Mouse (Mus musculus) lung, embryonic 16.5 days (tissue): ENCODE results near the gene Rab30. TPM values are rescaled to one million over a fixed set of nuclear protein-coding genes. Genes with fewer than 3 reads are reported as not detected.

Experiments
- ATAC-seq: fragments of 200-750 bp; cut with Nextera tagmentation; 2 replicates; pipeline ENCODE4 v1.8.0; 2017; ENCODE audit warnings: low read depth, mild to moderate bottlenecking, moderate library complexity
- H3K27ac ChIP-seq: fragments of 300-500 bp; sonication (generic); 2 replicates; pipeline ENCODE4 v1.5.1; 2014; ENCODE audit warnings: mild to moderate bottlenecking, control low read depth, low read length
- H3K27me3 ChIP-seq: fragments of 300-500 bp; sonication (generic); 2 replicates; pipeline ENCODE4 v1.6.1; 2014; ENCODE audit warnings: low read depth, low read length, mixed read lengths; ENCODE audit not compliant: control insufficient read depth, insufficient read depth
- H3K36me3 ChIP-seq: fragments of 300-500 bp; sonication (generic); 2 replicates; pipeline ENCODE4 v1.6.1; 2014; ENCODE audit warnings: low read length; ENCODE audit not compliant: control insufficient read depth, insufficient read depth
- H3K4me1 ChIP-seq: fragments of 300-500 bp; sonication (generic); replicated peaks from 2 replicates; pipeline ENCODE4 v1.6.1; 2014; ENCODE audit warnings: low read length, mixed read lengths; ENCODE audit not compliant: control insufficient read depth, insufficient read depth
- H3K4me2 ChIP-seq: fragments of 300-500 bp; sonication (generic); 2 replicates; pipeline ENCODE4 v1.6.1; 2014; ENCODE audit warnings: low read depth, low read length, control low read depth
- H3K4me3 ChIP-seq: fragments of 300-500 bp; sonication (generic); 2 replicates; pipeline ENCODE4 v1.5.1; 2014; ENCODE audit warnings: mild to moderate bottlenecking, low read length, control low read depth
- H3K9ac ChIP-seq: fragments of 300-500 bp; sonication (generic); 2 replicates; pipeline ENCODE4 v1.6.1; 2014; ENCODE audit warnings: low read length, control low read depth
- H3K9me3 ChIP-seq: fragments of 300-500 bp; sonication (generic); 2 replicates; pipeline ENCODE4 v1.6.1; 2016; ENCODE audit warnings: low read length; ENCODE audit not compliant: control insufficient read depth
- WGBS: fragments of 180-500 bp; shearing (Covaris S2); extraction: QIAGEN DNeasy Blood & Tissue Kit; methylation state at CpG from one replicate; pipeline ENCODE4 v1.1.7; 2014; 5-methylcytosine and 5-hydroxymethylcytosine counted together
- polyA plus RNA-seq: library from polyadenylated mRNA; unstranded; fragments of >200 nt; fragmentation: Nextera tagmentation; extraction: Ambion mirVana; gene quantifications from 2 replicates; pipeline ENCODE4 v1.2.1, GENCODE M21; 2015

Rab30 gene
- polyA plus RNA-seq, 1 experiment from 2014 or later = 5.0 TPM

DNA sequence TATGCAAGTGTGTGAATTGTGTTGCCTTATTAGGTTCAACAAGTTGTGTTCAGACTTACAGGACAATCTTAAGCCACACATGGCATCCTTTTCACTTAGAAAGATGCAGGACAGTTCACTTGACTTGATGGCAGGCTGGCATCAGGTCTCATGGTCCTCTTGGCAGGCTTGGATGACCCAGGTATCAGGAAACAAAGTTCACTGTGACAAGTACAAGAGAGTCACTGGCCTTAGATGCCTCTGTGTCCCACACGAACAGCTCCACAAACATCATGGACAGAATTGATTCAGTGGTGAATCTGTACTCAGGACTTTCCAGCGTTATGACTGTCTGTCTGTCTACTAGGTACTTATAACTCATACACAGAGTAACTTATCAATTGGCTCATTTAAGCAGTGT is 93.0 kb downstream of the Rab30 start:
- no peaks in the 10 kb centered on the region for H3K4me1 ChIP-seq
- no peaks in the 10 kb centered on the region for H3K27me3 ChIP-seq
- H3K4me2 ChIP-seq = no peak overlapping the region
- H3K9ac ChIP-seq = no peak overlapping the region
- H3K9me3 ChIP-seq = no peaks in the 10 kb centered on the region
- no peak overlapping the region for H3K4me3 ChIP-seq
- H3K36me3 ChIP-seq = no peaks in the 10 kb centered on the region
- H3K27ac ChIP-seq = no peak overlapping the region
- no peak for ATAC-seq
- WGBS = 86% methylated on average over 2 of the region's 2 CpGs

DNA sequence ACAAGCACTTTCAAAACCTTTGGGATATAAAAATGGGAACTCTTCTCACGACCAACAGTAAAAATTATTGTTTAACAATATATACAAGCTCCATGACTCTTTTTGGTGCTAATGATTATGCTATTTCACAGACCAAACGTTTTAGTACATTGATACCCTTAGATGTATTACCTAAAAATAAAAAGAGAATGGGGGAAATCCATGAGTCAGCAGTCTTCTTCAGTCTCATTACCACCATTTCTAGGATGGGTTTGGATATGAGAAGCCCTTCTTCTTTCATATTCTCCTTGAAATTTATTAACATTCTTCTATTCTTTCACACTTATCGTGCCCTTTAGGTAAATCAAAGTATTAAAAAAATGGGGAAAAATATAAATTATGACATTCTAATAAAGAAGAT is 95.0 kb downstream of the Rab30 start:
- H3K27ac ChIP-seq = no peak overlapping the region
- H3K36me3 ChIP-seq = no peaks in the 10 kb centered on the region
- H3K27me3 ChIP-seq = no peaks in the 10 kb centered on the region
- WGBS = 73% methylated on average over 3 of the region's 3 CpGs
- H3K4me1 ChIP-seq = no peaks in the 10 kb centered on the region
- no peaks in the 10 kb centered on the region for H3K9me3 ChIP-seq
- H3K4me3 ChIP-seq = no peak overlapping the region
- H3K9ac ChIP-seq = no peak overlapping the region
- H3K4me2 ChIP-seq = no peak overlapping the region
- ATAC-seq = no peak

DNA sequence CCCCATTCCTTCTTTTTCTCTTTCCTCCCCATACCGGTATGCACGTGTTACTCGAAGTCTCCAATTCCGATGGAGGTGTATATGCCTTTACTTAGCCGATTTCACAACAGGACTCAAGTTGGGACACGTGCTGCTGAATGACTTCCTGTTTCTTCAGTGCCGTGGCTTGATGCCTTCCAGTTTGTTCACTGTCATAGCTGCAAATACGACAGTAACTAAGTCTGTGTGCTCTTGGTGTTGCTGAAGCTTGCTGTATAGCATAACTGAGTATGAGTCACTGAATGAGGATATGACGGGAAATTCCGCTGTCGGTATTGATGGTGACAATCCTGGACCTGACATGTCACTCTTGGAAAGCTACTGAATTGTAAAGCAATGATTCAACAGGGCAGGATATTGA is 95.8 kb downstream of the Rab30 start:
- no peak for ATAC-seq
- H3K4me1 ChIP-seq = no peaks in the 10 kb centered on the region
- no peak overlapping the region for H3K9ac ChIP-seq
- no peak overlapping the region for H3K4me3 ChIP-seq
- H3K36me3 ChIP-seq = no peaks in the 10 kb centered on the region
- no peak overlapping the region for H3K4me2 ChIP-seq
- no peaks in the 10 kb centered on the region for H3K27me3 ChIP-seq
- H3K27ac ChIP-seq = no peak overlapping the region
- H3K9me3 ChIP-seq = no peaks in the 10 kb centered on the region
- WGBS = 75% methylated on average over 11 of the region's 11 CpGs

DNA sequence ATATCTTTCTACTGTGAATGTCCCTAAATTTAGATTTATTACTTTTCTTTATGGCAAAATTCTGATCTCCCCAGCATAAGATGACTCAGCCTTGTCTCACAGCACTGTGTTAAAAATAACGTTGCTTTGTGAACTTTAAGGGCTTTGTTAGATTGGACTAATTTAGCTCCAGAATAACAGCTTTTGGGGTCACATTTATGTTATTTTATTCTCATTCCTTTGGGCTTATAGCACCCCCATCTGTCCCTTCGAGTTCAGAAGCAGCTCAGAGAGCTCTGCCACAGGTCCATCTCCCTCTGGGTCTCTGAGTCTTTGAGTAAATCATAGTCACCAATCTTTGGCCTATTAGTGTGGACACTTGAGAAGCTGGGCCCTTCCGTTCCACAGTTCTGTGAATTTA is 96.5 kb downstream of the Rab30 start:
- H3K9ac ChIP-seq = no peak overlapping the region
- H3K27me3 ChIP-seq = no peaks in the 10 kb centered on the region
- H3K36me3 ChIP-seq = no peaks in the 10 kb centered on the region
- no peaks in the 10 kb centered on the region for H3K9me3 ChIP-seq
- no peak for ATAC-seq
- WGBS = 45% methylated on average over 3 of the region's 3 CpGs
- H3K27ac ChIP-seq = no peak overlapping the region
- no peak overlapping the region for H3K4me3 ChIP-seq
- H3K4me1 ChIP-seq = no peaks in the 10 kb centered on the region
- H3K4me2 ChIP-seq = no peak overlapping the region

DNA sequence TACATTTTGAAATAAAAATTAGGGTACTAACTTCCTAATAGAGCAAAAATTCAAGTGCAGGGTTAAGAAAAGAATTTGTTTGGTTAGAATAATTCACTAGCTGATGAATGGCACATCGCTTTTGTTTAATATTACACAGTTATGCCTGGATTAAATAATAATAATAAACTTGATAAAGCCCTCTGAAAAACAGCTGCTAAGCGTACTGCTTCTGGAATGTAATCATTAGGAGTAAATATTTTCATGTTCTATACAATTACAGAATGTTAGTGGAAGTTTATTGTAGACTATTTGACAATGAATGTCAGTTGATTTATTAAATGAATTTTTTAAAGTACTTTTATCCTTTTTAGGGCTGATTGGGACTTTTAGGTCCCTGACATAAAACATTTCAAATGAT is 100.9 kb downstream of the Rab30 start:
- WGBS = 59% methylated on average over 2 of the region's 2 CpGs
- no peaks in the 10 kb centered on the region for H3K4me1 ChIP-seq
- no peak overlapping the region for H3K9ac ChIP-seq
- H3K4me2 ChIP-seq = no peak overlapping the region
- no peaks in the 10 kb centered on the region for H3K36me3 ChIP-seq
- ATAC-seq = no peak
- no peaks in the 10 kb centered on the region for H3K9me3 ChIP-seq
- no peak overlapping the region for H3K27ac ChIP-seq
- no peak overlapping the region for H3K4me3 ChIP-seq
- no peaks in the 10 kb centered on the region for H3K27me3 ChIP-seq

DNA sequence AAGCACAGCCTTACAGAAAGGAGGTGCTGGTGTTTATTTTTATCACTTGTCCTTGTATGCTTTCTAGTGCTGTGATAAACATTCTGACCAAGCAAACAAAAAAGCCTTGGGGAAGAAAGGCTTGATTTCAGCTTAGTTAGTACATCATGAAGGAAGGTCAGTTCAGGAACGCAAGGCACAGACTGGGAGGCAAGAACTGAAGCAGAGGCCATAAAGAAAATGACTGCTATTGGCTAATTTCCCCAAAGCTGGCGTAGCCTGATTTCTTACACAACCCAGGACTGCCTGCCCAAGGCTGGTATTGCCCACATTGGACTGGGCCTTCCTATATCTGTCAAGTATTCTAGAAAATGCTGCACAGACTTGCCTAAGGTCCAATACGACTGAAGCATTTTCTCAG is 106.8 kb downstream of the Rab30 start:
- H3K4me2 ChIP-seq = no peak overlapping the region
- no peaks in the 10 kb centered on the region for H3K36me3 ChIP-seq
- no peak overlapping the region for H3K27ac ChIP-seq
- no peak for ATAC-seq
- no peaks in the 10 kb centered on the region for H3K9me3 ChIP-seq
- H3K27me3 ChIP-seq = no peaks in the 10 kb centered on the region
- no peak overlapping the region for H3K9ac ChIP-seq
- H3K4me1 ChIP-seq = no peaks in the 10 kb centered on the region
- 87% methylated on average over 3 of the region's 3 CpGs for WGBS
- no peak overlapping the region for H3K4me3 ChIP-seq

DNA sequence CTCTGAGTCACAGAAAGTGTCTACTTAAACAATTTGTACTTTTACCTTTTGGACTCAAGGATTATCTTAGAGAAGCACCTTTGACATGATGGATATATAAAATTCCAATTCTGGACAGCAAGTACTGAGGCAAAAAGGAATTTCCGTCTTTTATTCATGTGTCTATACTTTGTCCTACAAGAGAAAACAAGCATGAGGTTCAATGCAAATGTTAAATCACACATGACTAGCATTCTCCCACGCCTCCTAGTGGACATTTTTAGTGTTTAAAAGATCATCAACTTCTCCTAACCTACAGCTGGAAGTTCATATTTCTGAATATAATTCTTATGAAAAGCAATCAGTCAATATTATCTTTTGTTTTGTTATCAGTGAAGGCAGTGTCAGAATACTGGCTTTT is 125.1 kb downstream of the Rab30 start:
- no peak overlapping the region for H3K27ac ChIP-seq
- H3K4me3 ChIP-seq = no peak overlapping the region
- ATAC-seq = no peak
- H3K4me1 ChIP-seq = no peaks in the 10 kb centered on the region
- H3K4me2 ChIP-seq = no peak overlapping the region
- 25% methylated on average over 2 of the region's 2 CpGs for WGBS
- H3K27me3 ChIP-seq = no peaks in the 10 kb centered on the region
- H3K9me3 ChIP-seq = no peaks in the 10 kb centered on the region
- no peak overlapping the region for H3K9ac ChIP-seq
- peaks cover 3% of the 10 kb centered on the region for H3K36me3 ChIP-seq

DNA sequence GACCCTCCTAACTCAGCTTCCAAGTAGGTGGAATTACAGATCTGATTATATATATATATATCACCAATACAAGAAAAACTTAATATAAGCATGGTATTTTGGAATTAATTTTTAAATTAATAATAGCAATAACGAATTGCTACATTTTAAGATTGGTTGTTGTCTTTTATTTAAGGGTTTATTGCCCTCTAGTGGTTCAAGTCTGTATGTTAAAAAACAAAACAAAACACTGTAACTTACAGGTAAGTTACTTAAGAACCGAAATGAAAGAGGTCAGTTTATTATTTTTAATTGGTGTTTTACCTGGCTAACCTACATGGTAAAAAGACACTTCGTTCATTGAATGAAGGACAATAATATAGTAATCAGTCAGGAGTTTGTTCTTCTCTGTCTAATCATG is 128.8 kb downstream of the Rab30 start:
- 69% methylated on average over 3 of the region's 3 CpGs for WGBS

DNA sequence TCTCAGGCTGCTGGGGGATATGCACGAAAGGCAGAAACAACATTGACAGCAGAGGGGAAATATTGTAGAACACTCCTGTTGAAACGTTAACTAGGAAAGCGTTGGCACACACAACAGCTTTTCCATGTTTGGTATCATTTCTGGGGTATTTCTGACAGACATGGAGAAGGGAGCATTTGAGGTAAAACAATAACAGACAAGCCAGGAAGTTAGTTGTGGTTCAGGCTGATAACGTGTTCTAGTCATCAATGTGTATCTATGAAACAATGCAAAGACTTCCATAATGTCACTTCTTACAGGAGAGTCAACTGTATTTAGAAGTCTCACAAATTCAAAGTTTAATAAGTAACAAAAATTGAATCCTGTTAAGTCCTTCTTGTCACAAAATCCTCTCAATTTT is 130.2 kb downstream of the Rab30 start:
- H3K4me1 ChIP-seq = peaks cover 14% of the 10 kb centered on the region
- no peak overlapping the region for H3K9ac ChIP-seq
- H3K27ac ChIP-seq = no peak overlapping the region
- no peak overlapping the region for H3K4me3 ChIP-seq
- H3K4me2 ChIP-seq = no peak overlapping the region
- H3K36me3 ChIP-seq = no peaks in the 10 kb centered on the region
- H3K9me3 ChIP-seq = no peaks in the 10 kb centered on the region
- ATAC-seq = no peak
- WGBS = 83% methylated on average over 4 of the region's 4 CpGs
- no peaks in the 10 kb centered on the region for H3K27me3 ChIP-seq

More for the DNA sequence above, 128.8 kb downstream of the Rab30 start:
- Histone ChIP-seq H3K4me3 (no peak overlapping the region), H3K9me3 (no peaks in the 10 kb centered on the region), H3K27ac (no peak overlapping the region), H3K27me3 (no peaks in the 10 kb centered on the region), H3K36me3 (no peaks in the 10 kb centered on the region; the same call in 1 of the 2 replicates), H3K4me2 (no peak overlapping the region), H3K9ac (no peak overlapping the region), H3K4me1 (peaks cover 8% of the 10 kb centered on the region)
- no peak for ATAC-seq

DNA sequence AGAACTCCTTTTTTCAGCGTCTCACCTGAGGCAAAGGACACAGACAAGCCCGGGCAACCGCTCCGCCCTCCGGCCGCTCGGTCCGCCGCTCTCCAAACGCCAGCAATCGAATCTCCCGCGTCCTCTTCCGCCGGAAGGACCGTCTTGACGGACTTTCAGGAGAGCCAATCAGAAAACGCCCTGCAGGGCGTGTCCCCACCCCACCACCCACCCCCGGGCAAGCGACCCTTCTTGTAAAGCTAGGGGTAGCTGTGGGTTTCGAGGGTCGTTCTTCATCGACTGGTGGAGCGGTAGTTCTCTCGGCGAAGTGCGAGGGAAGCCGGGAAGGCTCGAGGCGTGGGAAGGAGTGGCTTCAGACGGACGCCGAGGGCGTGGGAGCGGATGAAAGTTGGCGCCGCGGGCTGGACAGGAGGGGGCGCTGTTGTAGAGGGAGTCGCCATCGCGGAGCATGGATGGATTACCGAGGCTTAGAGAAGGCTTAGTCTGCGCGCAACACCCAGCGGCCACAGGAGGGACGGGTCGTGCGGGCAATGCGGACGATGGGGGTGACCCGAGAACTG is 132.8 kb downstream of the Rab30 start, which contains the start of the genes Ddias and Prcp:
TSS of gene Ddias (minus strand) at position 132 of the 560 bp plus-strand sequence.
TSS of gene Prcp (plus strand) at position 355 of the 560 bp plus-strand sequence.
- ATAC-seq = peak; percentile 88
- Histone ChIP-seq H3K9ac (peak within 1 kb of the TSS; percentile 83), H3K4me3 (peak within 1 kb of the TSS; percentile 66), H3K9me3 (no peaks in the 10 kb centered on the region), H3K4me2 (peak within 1 kb of the TSS; percentile 70), H3K4me1 (peaks cover 15% of the 10 kb centered on the region), H3K36me3 (no peaks in the 10 kb centered on the region), H3K27me3 (no peaks in the 10 kb centered on the region), H3K27ac (peak within 1 kb of the TSS; percentile 99)
- whole genome bisulfite sequencing = under 1% methylated on average over 53 of the region's 53 CpGs
